Mouse (Mus musculus): ENCODE measurements around the gene Krt28. TPM values are rescaled to one million over a fixed set of nuclear protein-coding genes. Genes with fewer than 3 reads are reported as not detected.

Gene Krt28
- polyA plus RNA-seq, 1 experiment: not detected

- H3K4me1 ChIP-seq (ENCODE audit: control insufficient read depth, insufficient read depth, low read length): no peaks in the 10 kb centered on the region
Observed at GRCm38 (mm10) chr11:99398084-99398483, 23.4 kb upstream of the Krt28 start.

GRCm38 (mm10) chr11:99396661-99397060 is 22.0 kb upstream of the Krt28 start:
- Histone ChIP-seq H3K27ac (ENCODE audit: insufficient read depth, low read length) (no peak overlapping the region), H3K4me3 (ENCODE audit: insufficient read depth, low read length) (no peak overlapping the region), H3K4me1 (ENCODE audit: control insufficient read depth, insufficient read depth, low read length) (no peaks in the 10 kb centered on the region)
- no peak for TF ChIP-seq CTCF (IDR thresholded peaks at IDR 0.05; ENCODE audit: borderline replicate concordance, insufficient read depth, low read length)
- no peak for TF ChIP-seq POLR2A (IDR thresholded peaks at IDR 0.05; ENCODE audit: low read depth, low read length)

More at GRCm38 (mm10) chr11:99398084-99398483, 23.4 kb upstream of the Krt28 start:
- Histone ChIP-seq H3K27ac (ENCODE audit: insufficient read depth, low read length) (no peak overlapping the region), H3K4me3 (ENCODE audit: insufficient read depth, low read length) (no peak overlapping the region)
- TF ChIP-seq CTCF (IDR thresholded peaks at IDR 0.05; ENCODE audit: borderline replicate concordance, insufficient read depth, low read length): no peak
- TF ChIP-seq POLR2A (IDR thresholded peaks at IDR 0.05; ENCODE audit: low read depth, low read length): no peak

- Histone ChIP-seq H3K4me3 (ENCODE audit: insufficient read depth, low read length) (no peak overlapping the region), H3K4me1 (ENCODE audit: control insufficient read depth, insufficient read depth, low read length) (no peaks in the 10 kb centered on the region), H3K27ac (ENCODE audit: insufficient read depth, low read length) (no peak overlapping the region)
- TF ChIP-seq POLR2A (IDR thresholded peaks at IDR 0.05; ENCODE audit: low read depth, low read length): no peak
- no peak for TF ChIP-seq CTCF (IDR thresholded peaks at IDR 0.05; ENCODE audit: borderline replicate concordance, insufficient read depth, low read length)
Observed at GRCm38 (mm10) chr11:99396034-99396433, 21.3 kb upstream of the Krt28 start.

- H3K27ac ChIP-seq (ENCODE audit: insufficient read depth, low read length): no peak overlapping the region
- H3K4me3 ChIP-seq (ENCODE audit: insufficient read depth, low read length): no peak overlapping the region
- TF ChIP-seq POLR2A (IDR thresholded peaks at IDR 0.05; ENCODE audit: low read depth, low read length) (no peak), CTCF (IDR thresholded peaks at IDR 0.05; ENCODE audit: borderline replicate concordance, insufficient read depth, low read length) (no peak)
- no peaks in the 10 kb centered on the region for H3K4me1 ChIP-seq (ENCODE audit: control insufficient read depth, insufficient read depth, low read length)
Observed at GRCm38 (mm10) chr11:99392492-99392891, 17.8 kb upstream of the Krt28 start.

- H3K4me3 ChIP-seq (ENCODE audit: insufficient read depth, low read length): no peak overlapping the region
- TF ChIP-seq POLR2A (IDR thresholded peaks at IDR 0.05; ENCODE audit: low read depth, low read length): no peak
- TF ChIP-seq CTCF (IDR thresholded peaks at IDR 0.05; ENCODE audit: borderline replicate concordance, insufficient read depth, low read length): no peak
- H3K27ac ChIP-seq (ENCODE audit: insufficient read depth, low read length): no peak overlapping the region
- no peaks in the 10 kb centered on the region for H3K4me1 ChIP-seq (ENCODE audit: control insufficient read depth, insufficient read depth, low read length)
Observed at GRCm38 (mm10) chr11:99391375-99391774, 16.7 kb upstream of the Krt28 start.

- Histone ChIP-seq H3K4me1 (ENCODE audit: control insufficient read depth, insufficient read depth, low read length) (no peaks in the 10 kb centered on the region), H3K27ac (ENCODE audit: insufficient read depth, low read length) (no peak overlapping the region), H3K4me3 (ENCODE audit: insufficient read depth, low read length) (no peak overlapping the region)
- TF ChIP-seq POLR2A (IDR thresholded peaks at IDR 0.05; ENCODE audit: low read depth, low read length) (no peak), CTCF (IDR thresholded peaks at IDR 0.05; ENCODE audit: borderline replicate concordance, insufficient read depth, low read length) (no peak)
Observed at GRCm38 (mm10) chr11:99390866-99391265, 16.2 kb upstream of the Krt28 start.

GRCm38 (mm10) chr11:99389264-99389663 is 14.6 kb upstream of the Krt28 start, which contains the start of gene Krt10:
Krt10 (minus strand) TSS chr11:99389364.
- Histone ChIP-seq H3K27ac (ENCODE audit: insufficient read depth, low read length) (no peak within 1 kb of the TSS), H3K4me1 (ENCODE audit: control insufficient read depth, insufficient read depth, low read length) (no peaks in the 10 kb centered on the region), H3K4me3 (ENCODE audit: insufficient read depth, low read length) (no peak within 1 kb of the TSS)
- TF ChIP-seq POLR2A (IDR thresholded peaks at IDR 0.05; ENCODE audit: low read depth, low read length) (no peak), CTCF (IDR thresholded peaks at IDR 0.05; ENCODE audit: borderline replicate concordance, insufficient read depth, low read length) (no peak)

- no peak for TF ChIP-seq POLR2A (IDR thresholded peaks at IDR 0.05; ENCODE audit: low read depth, low read length)
- TF ChIP-seq CTCF (IDR thresholded peaks at IDR 0.05; ENCODE audit: borderline replicate concordance, insufficient read depth, low read length): no peak
- Histone ChIP-seq H3K27ac (ENCODE audit: insufficient read depth, low read length) (no peak overlapping the region), H3K4me3 (ENCODE audit: insufficient read depth, low read length) (no peak overlapping the region), H3K4me1 (ENCODE audit: control insufficient read depth, insufficient read depth, low read length) (no peaks in the 10 kb centered on the region)
Observed at GRCm38 (mm10) chr11:99388661-99389060, 14.0 kb upstream of the Krt28 start.

GRCm38 (mm10) chr11:99385813-99386721 is 11.4 kb upstream of the Krt28 start:
- H3K4me1 ChIP-seq (ENCODE audit: control insufficient read depth, insufficient read depth, low read length): no peaks in the 10 kb centered on the region
- peak overlapping the region; percentile 98 for H3K27ac ChIP-seq (ENCODE audit: insufficient read depth, low read length)
- H3K4me3 ChIP-seq (ENCODE audit: insufficient read depth, low read length): peak overlapping the region; percentile 78
- TF ChIP-seq POLR2A (IDR thresholded peaks at IDR 0.05; ENCODE audit: low read depth, low read length) (peak; percentile 48), CTCF (IDR thresholded peaks at IDR 0.05; ENCODE audit: borderline replicate concordance, insufficient read depth, low read length) (no peak)

- TF ChIP-seq CTCF (IDR thresholded peaks at IDR 0.05; ENCODE audit: borderline replicate concordance, insufficient read depth, low read length) (peak; percentile 67), POLR2A (IDR thresholded peaks at IDR 0.05; ENCODE audit: low read depth, low read length) (no peak)
- H3K27ac ChIP-seq (ENCODE audit: insufficient read depth, low read length): no peak overlapping the region
- no peaks in the 10 kb centered on the region for H3K4me1 ChIP-seq (ENCODE audit: control insufficient read depth, insufficient read depth, low read length)
- no peak overlapping the region for H3K4me3 ChIP-seq (ENCODE audit: insufficient read depth, low read length)
Observed at GRCm38 (mm10) chr11:99379568-99379967, 4.9 kb upstream of the Krt28 start.

Data from embryonic fibroblast, embryonic 13.5 days (primary cell).